Mouse (Mus musculus): ENCODE results near the gene Eno1. TPM values are rescaled to one million over a fixed set of nuclear protein-coding genes. Genes with fewer than 3 reads are reported as not detected.

Eno1 gene
- total and polyA plus RNA-seq, 3 experiments, result 1,109 to 1,985 (median 1,272) TPM

- Histone ChIP-seq H3K4me3 (replicated peaks in 1 of 3; ENCODE audit: low read depth in 2 of 3, low read length in 2 of 3, poor library complexity in 1 of 3) (no peak overlapping the region), H3K4me2 (ENCODE audit: insufficient read depth, low read depth, poor library complexity, severe bottlenecking) (no peak overlapping the region), H3K36me3 (replicated peaks in 1 of 2; ENCODE audit: control insufficient read depth in 1 of 2, insufficient read depth in 1 of 2, low read length in 1 of 2) (peaks cover 0 to 65% of the 10 kb centered on the region in 2 experiments), H3K27me3 (replicated peaks) (no peaks in the 10 kb centered on the region), H3K79me2 (replicated peaks; ENCODE audit: control insufficient read depth, extremely low read depth, insufficient read depth, poor library complexity, severe bottlenecking) (no peaks in the 10 kb centered on the region), H3K9ac (ENCODE audit: insufficient read depth, low read depth) (no peak overlapping the region), H3K4me1 (ENCODE audit: control insufficient read depth in 1 of 2, insufficient read depth in 2 of 2) (0 out of 4 replicates have a peak, but pooled peaks cover 0 to 2% of the 10 kb centered on the region in 2 experiments), H3K9me3 (replicated peaks; ENCODE audit: low read length) (peaks cover 2% of the 10 kb centered on the region), H3K27ac (ENCODE audit: insufficient read depth, low read depth) (no peak overlapping the region)
- DNase-seq (ENCODE audit: extremely low read depth), result no peak
- in situ Hi-C loops (cut with MboI; ENCODE audit: low pct_ligation_motif_present, low pct_unique_long_range_greater_than_20kb, low sequenced_read_pairs), result loop anchor here (10.0 kb wide), 1 partner anchor 366 kb away; no protein-coding TSS in a partner anchor
- dilution Hi-C loops (cut with MboI; ENCODE audit: extremely low pct_ligation_motif_present, extremely low pct_unique_long_range_greater_than_20kb, low sequenced_read_pairs), result no loop called here
- TF ChIP-seq CHD1 (IDR thresholded peaks at IDR 0.05; ENCODE audit: low read depth, low read length) (no peak), USF2 (conservative IDR thresholded peaks at IDR 0.05; ENCODE audit: low read depth, low read length) (no peak), ZKSCAN1 (IDR thresholded peaks at IDR 0.05; ENCODE audit: borderline replicate concordance, low read depth, low read length) (no peak), CTCF (conservative IDR thresholded peaks at IDR 0.05 in 1 of 2, IDR thresholded peaks at IDR 0.05 in 1 of 2; ENCODE audit: low read depth in 2 of 2, low read length in 2 of 2) (no peak), BHLHE40 (IDR thresholded peaks at IDR 0.05; ENCODE audit: low read depth, low read length) (no peak), MAX (IDR thresholded peaks at IDR 0.05; ENCODE audit: low read length) (no peak), MAZ (IDR thresholded peaks at IDR 0.05; ENCODE audit: low read depth, low read length) (no peak), EP300 (IDR thresholded peaks at IDR 0.05; ENCODE audit: low read length) (no peak), ZNF384 (IDR thresholded peaks at IDR 0.05; ENCODE audit: low read depth, low read length) (no peak), USF1 (IDR thresholded peaks at IDR 0.05; ENCODE audit: low read depth, low read length) (no peak), MYC (IDR thresholded peaks at IDR 0.05; ENCODE audit: low read depth, low read length) (no peak), PAX5 (IDR thresholded peaks at IDR 0.05; ENCODE audit: low read length) (no peak), ZMIZ1 (IDR thresholded peaks at IDR 0.05; ENCODE audit: low read depth, low read length) (no peak), GABPA (IDR thresholded peaks at IDR 0.05; ENCODE audit: insufficient replicate concordance, low read depth, low read length) (no peak), ZC3H11A (IDR thresholded peaks at IDR 0.05; ENCODE audit: low read depth, low read length) (no peak), MAFK (IDR thresholded peaks at IDR 0.05; ENCODE audit: insufficient replicate concordance, low read length) (no peak), KAT2A (IDR thresholded peaks at IDR 0.05; ENCODE audit: insufficient replicate concordance, low read length) (no peak), ETS1 (conservative IDR thresholded peaks at IDR 0.05; ENCODE audit: low read depth, low read length) (no peak), POLR2A (IDR thresholded peaks at IDR 0.05; ENCODE audit: low read depth, low read length) (no peak), MXI1 (IDR thresholded peaks at IDR 0.05; ENCODE audit: low read depth, low read length) (no peak)
These were observed 21.9 kb downstream of the Eno1 start for GRCm38 (mm10) chr4:150258388-150258787.

GRCm38 (mm10) chr4:150259577-150259976 is 23.1 kb downstream of the Eno1 start:
- no peaks in the 10 kb centered on the region for H3K27me3 ChIP-seq (replicated peaks)
- in situ Hi-C loops (cut with MboI; ENCODE audit: low pct_ligation_motif_present, low pct_unique_long_range_greater_than_20kb, low sequenced_read_pairs), result loop anchor here (10.0 kb wide), 1 partner anchor 365 kb away; no protein-coding TSS in a partner anchor

More at GRCm38 (mm10) chr4:150259577-150259976, 23.1 kb downstream of the Eno1 start:
- dilution Hi-C loops (cut with MboI; ENCODE audit: extremely low pct_ligation_motif_present, extremely low pct_unique_long_range_greater_than_20kb, low sequenced_read_pairs), result no loop called here
- no peak overlapping the region for H3K4me2 ChIP-seq (ENCODE audit: insufficient read depth, low read depth, poor library complexity, severe bottlenecking)
- H3K27ac ChIP-seq (ENCODE audit: insufficient read depth, low read depth), result no peak overlapping the region
- TF ChIP-seq SIN3A (IDR thresholded peaks at IDR 0.05; ENCODE audit: low read length), result no peak
- TF ChIP-seq ETS1 (conservative IDR thresholded peaks at IDR 0.05; ENCODE audit: low read depth, low read length), result no peak
- no peak for TF ChIP-seq MAZ (IDR thresholded peaks at IDR 0.05; ENCODE audit: low read depth, low read length)
- no peak for TF ChIP-seq ZNF384 (IDR thresholded peaks at IDR 0.05; ENCODE audit: low read depth, low read length)
- no peak for TF ChIP-seq ZMIZ1 (IDR thresholded peaks at IDR 0.05; ENCODE audit: low read depth, low read length)
- TF ChIP-seq IRF4 (IDR thresholded peaks at IDR 0.05; ENCODE audit: low read depth, low read length), result no peak
- no peak for TF ChIP-seq NELFE (IDR thresholded peaks at IDR 0.05; ENCODE audit: low read depth, low read length)
- no peak for TF ChIP-seq ZC3H11A (IDR thresholded peaks at IDR 0.05; ENCODE audit: low read depth, low read length)
- no peak for TF ChIP-seq ZKSCAN1 (IDR thresholded peaks at IDR 0.05; ENCODE audit: borderline replicate concordance, low read depth, low read length)
- TF ChIP-seq PAX5 (IDR thresholded peaks at IDR 0.05; ENCODE audit: low read length), result no peak
- no peak for TF ChIP-seq POLR2A (IDR thresholded peaks at IDR 0.05; ENCODE audit: low read depth, low read length)
- no peak for TF ChIP-seq UBTF (IDR thresholded peaks at IDR 0.05; ENCODE audit: low read depth, low read length)
- TF ChIP-seq POLR2AphosphoS2 (IDR thresholded peaks at IDR 0.05; ENCODE audit: low read depth, low read length), result no peak
- H3K9ac ChIP-seq (ENCODE audit: insufficient read depth, low read depth), result no peak overlapping the region
- no peaks in the 10 kb centered on the region for H3K79me2 ChIP-seq (replicated peaks; ENCODE audit: control insufficient read depth, extremely low read depth, insufficient read depth, poor library complexity, severe bottlenecking)
- H3K4me1 ChIP-seq (ENCODE audit: control insufficient read depth in 1 of 2, insufficient read depth in 2 of 2), result 0 out of 4 replicates have a peak, but pooled peaks cover 0 to 2% of the 10 kb centered on the region in 2 experiments
- H3K36me3 ChIP-seq (replicated peaks in 1 of 2; ENCODE audit: control insufficient read depth in 1 of 2, insufficient read depth in 1 of 2, low read length in 1 of 2), result peaks cover 0 to 70% of the 10 kb centered on the region in 2 experiments
- DNase-seq (ENCODE audit: extremely low read depth), result no peak
- H3K9me3 ChIP-seq (replicated peaks; ENCODE audit: low read length), result peaks cover 5% of the 10 kb centered on the region
- no peak overlapping the region for H3K4me3 ChIP-seq (replicated peaks in 1 of 3; ENCODE audit: low read depth in 2 of 3, low read length in 2 of 3, poor library complexity in 1 of 3)

Measured in CH12.LX (cell line).